Mouse (Mus musculus) liver, postnatal 0 days (tissue): ENCODE measurements around the gene Abcc1.

Experiments
- CTCF ChIP-seq: sonication (generic); IDR thresholded peaks from 2 replicates; pipeline ENCODE4 v1.5.1; 2016; ENCODE audit warnings: antibody characterized with exemption, low read depth
- EP300 ChIP-seq: IDR thresholded peaks from 2 replicates; pipeline ENCODE4 v1.6.1; 2016; ENCODE audit warnings: antibody characterized with exemption, low read depth, mild to moderate bottlenecking

DNA sequence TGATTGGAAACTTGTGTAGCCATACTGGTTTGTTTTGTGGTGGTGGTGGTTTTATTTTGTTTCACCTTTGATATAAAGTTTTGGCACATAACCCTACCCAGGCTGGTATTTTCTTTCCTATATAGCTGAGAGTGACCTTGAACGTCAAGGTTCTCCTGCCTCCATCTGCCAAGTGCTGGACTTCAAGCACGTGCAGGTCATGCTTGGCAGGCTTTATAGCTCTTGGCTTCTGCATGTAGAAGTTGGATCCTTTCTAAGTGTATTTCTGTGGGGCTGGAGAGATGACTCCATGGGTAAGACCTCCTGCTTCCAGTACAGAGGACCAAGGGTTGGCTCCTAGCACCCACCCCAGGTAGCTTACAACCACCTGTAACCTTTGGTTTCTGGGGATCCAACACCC lies 47.8 kb downstream of the Abcc1 start:
- TF ChIP-seq CTCF (no peak), EP300 (no peak)
